Mouse (Mus musculus): ENCODE data around the gene Gm14124. TPM values are rescaled to one million over a fixed set of nuclear protein-coding genes. Genes with fewer than 3 reads are reported as not detected.
"Not testable (repeated sequence)": the region's sequence is repeated elsewhere in the genome, so short reads cannot be mapped to it uniquely, and the experiment has no call there.

Gm14124 gene
- total RNA-seq (2017): not detected in 2 replicates

- not testable (repeated sequence) for ATAC-seq (ENCODE audit: extremely low read depth, insufficient number of reproducible peaks, low FRiP score, poor library complexity, severe bottlenecking)
Measured at GRCm38 (mm10) chr2:150257291-150257690, at the start of gene Gm14124. Gm14124 (plus strand) TSS chr2:150257517.

DNA sequence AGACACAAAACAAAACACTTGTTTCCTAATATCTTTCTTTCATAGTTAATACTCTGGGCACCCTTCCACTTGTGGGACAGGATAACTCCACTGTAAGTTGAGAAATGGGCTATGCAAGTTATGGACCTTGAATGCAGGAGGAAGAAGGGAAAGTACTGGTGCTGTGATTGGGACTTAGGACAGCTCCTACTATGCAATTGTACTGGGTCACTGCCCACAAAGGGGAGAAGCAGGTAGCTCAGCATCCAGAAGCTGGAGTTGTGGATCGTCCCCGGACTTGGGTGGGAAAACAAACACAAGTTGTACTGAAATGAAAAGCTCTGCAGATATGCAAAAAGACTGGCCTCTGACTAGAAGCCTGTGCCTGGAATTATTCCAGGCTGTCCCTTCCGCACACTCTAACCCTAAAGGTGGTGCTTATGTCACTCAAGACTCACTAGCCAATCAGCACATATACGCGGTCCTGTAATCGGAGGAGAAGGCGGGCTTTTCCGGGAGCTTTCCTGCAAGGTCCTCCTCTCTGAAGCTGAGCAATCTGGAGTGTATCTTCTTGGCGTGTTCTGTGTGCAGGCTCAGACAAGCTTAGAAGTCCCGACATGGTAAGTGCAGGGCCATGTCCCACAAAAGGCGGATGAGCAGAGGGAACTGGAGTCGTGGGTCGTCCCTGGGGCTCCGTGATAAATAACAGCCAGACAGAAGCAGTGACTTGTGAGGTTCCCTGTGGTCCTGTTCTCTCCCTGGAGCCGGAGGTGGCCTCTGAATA is 39.5 kb upstream of the Gm14124 start, which contains the start of gene Zfp937:
TSS of gene Zfp937 (plus strand) at position 474 of the 763 bp plus-strand sequence.
- peak; percentile 61 for ATAC-seq (ENCODE audit: extremely low read depth, insufficient number of reproducible peaks, low FRiP score, poor library complexity, severe bottlenecking)

GRCm38 (mm10) chr2:150218363-150218725 is 39.0 kb upstream of the Gm14124 start:
- not testable (repeated sequence) for ATAC-seq (ENCODE audit: extremely low read depth, insufficient number of reproducible peaks, low FRiP score, poor library complexity, severe bottlenecking)

- ATAC-seq (ENCODE audit: extremely low read depth, insufficient number of reproducible peaks, low FRiP score, poor library complexity, severe bottlenecking): not testable (repeated sequence)
Measured at GRCm38 (mm10) chr2:150223263-150223662, 34.1 kb upstream of the Gm14124 start.

DNA sequence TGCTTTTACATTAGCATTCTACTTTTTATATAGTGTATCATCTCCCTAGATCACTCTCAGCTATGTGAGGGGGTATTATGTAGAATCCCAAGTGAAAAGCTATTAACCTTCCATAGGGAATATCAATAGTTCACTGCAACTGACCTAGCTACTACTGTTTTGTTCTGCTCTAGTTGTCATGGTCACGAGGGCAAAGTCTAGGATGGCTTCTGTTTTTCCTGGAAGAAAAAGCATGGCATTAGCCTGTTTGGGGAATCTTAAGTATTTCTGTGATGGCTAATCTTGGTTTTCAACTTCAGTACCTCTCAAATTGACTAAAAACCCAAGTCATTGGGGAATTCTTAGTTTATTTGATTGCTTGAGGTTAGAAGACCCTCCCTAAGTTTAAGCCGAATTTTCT is 14.1 kb upstream of the Gm14124 start:
- ATAC-seq (ENCODE audit: extremely low read depth, insufficient number of reproducible peaks, low FRiP score, poor library complexity, severe bottlenecking): no peak

DNA sequence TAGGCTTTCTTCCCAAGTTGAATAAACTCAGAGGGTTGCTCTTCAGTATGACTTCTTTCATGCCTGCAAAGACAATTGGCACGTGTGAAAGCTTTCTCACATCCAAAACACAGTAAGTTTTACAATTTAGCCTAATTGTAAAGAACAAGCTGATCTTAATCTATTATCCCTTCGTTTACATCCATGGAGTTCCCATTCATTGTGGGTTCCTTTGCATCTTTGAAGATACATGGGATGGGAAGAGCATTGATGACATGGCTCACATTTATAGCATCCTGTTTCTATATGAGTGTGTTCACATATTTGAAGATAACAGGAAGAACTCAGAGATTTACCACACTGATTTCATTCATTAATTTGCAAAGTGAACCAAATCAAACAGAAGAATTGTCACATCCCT is 1.8 kb upstream of the Gm14124 start, which contains the start of gene Gm21994:
TSS of gene Gm21994 (minus strand) at position 101 of the 400 bp plus-strand sequence.
- not testable (repeated sequence) for ATAC-seq (ENCODE audit: extremely low read depth, insufficient number of reproducible peaks, low FRiP score, poor library complexity, severe bottlenecking)

- not testable (repeated sequence) for ATAC-seq (ENCODE audit: extremely low read depth, insufficient number of reproducible peaks, low FRiP score, poor library complexity, severe bottlenecking)
Measured at GRCm38 (mm10) chr2:150256861-150257260, 456 bp upstream of the Gm14124 start.

DNA sequence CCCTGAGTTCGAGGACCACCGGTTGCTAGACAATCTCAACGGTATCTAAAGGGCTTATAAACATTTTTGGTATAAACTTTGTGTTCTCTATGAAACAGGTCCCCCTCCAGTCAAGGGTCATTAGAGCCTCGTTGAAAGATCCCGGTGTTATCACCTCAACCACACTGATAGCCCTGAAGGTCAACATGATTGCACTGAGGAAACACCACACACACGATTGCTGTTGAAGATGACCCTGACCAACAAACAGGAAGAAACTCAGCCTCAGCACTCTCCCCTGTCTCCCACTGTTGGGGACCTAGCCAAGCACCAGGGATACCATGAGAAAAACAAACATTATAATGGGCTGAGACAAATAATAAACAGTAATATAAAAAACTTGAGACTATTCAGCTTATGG is 36.4 kb downstream of the Gm14124 start:
- ATAC-seq (ENCODE audit: extremely low read depth, insufficient number of reproducible peaks, low FRiP score, poor library complexity, severe bottlenecking): no peak

- ATAC-seq (ENCODE audit: extremely low read depth, insufficient number of reproducible peaks, low FRiP score, poor library complexity, severe bottlenecking): no peak
Measured at GRCm38 (mm10) chr2:150299096-150299495, 41.8 kb downstream of the Gm14124 start.

GRCm38 (mm10) chr2:150307183-150307773 is 50.0 kb downstream of the Gm14124 start:
- peak; percentile 62; the same call in 1 of the 2 replicates for ATAC-seq (ENCODE audit: extremely low read depth, insufficient number of reproducible peaks, low FRiP score, poor library complexity, severe bottlenecking)

GRCm38 (mm10) chr2:150310952-150311884 is 53.9 kb downstream of the Gm14124 start:
- ATAC-seq (ENCODE audit: extremely low read depth, insufficient number of reproducible peaks, low FRiP score, poor library complexity, severe bottlenecking): peak; percentile 85

DNA sequence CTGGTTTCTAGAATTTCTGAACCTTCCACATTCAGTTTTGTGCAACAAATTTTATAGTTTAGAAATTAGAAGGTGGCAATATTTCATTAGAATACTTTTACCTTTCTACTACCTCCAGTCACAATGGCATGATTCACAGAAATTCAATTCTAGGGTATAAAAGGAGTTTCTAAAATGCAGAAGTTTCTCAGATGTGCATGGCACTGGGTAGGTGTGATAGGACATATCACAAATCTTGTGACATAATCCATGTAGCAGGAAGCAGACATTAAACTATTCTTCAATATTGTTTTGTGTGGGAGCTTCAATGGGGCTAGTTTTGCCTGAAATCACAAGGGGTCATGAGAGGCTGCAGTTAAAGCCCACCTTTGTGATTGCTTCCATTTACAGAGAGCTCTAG is 58.8 kb downstream of the Gm14124 start:
- ATAC-seq (ENCODE audit: extremely low read depth, insufficient number of reproducible peaks, low FRiP score, poor library complexity, severe bottlenecking): no peak

GRCm38 (mm10) chr2:150318973-150319372 is 61.7 kb downstream of the Gm14124 start:
- ATAC-seq (ENCODE audit: extremely low read depth, insufficient number of reproducible peaks, low FRiP score, poor library complexity, severe bottlenecking): no peak

Other genes with a start within 250 kb of the Gm14124 start
- gene Zfp120, start 120.8 kb upstream of the Gm14124 start, total RNA-seq (2017): 19.3 and 23.0 TPM in 2 replicates
- not detected in 2 replicates for gene Gm10770, start 77.8 kb upstream of the Gm14124 start, total RNA-seq (2017)
- 0.47 TPM in 1 of 2 replicates, not detected in the other for gene Gm14139, start 75.8 kb upstream of the Gm14124 start, total RNA-seq (2017)
- gene Zfp937, start 39.4 kb upstream of the Gm14124 start, total RNA-seq (2017): 1.7 and 3.4 TPM in 2 replicates
- 7.9 and 15.8 TPM in 2 replicates for gene Gm21994, start 1.9 kb upstream of the Gm14124 start, total RNA-seq (2017)
- 17.0 and 23.9 TPM in 2 replicates for gene Gm10130, start 66.2 kb downstream of the Gm14124 start, total RNA-seq (2017)
- gene 3300002I08Rik, start 105.2 kb downstream of the Gm14124 start, total RNA-seq (2017): 10.7 and 15.1 TPM in 2 replicates
- 1.7 and 2.2 TPM in 2 replicates for gene Zfp442, start 194.0 kb downstream of the Gm14124 start, total RNA-seq (2017)
- not detected in 2 replicates for gene Zfp345, start 227.6 kb downstream of the Gm14124 start, total RNA-seq (2017)

All from neutrophil, adult 5-6 weeks (primary cell).